Mouse (Mus musculus) thymus, adult 2 months (tissue): ENCODE results near the gene Emilin2.

ENCODE experiments used
- CTCF ChIP-seq: fragments of 200-500 bp; IDR thresholded peaks from 2 replicates; pipeline ENCODE4 v1.5.1; 2012; ENCODE audit warnings: mild to moderate bottlenecking, control low read depth, low read length, moderate library complexity, borderline replicate concordance; ENCODE audit not compliant: control insufficient read depth, poor library complexity, insufficient read depth; ENCODE audit errors: extremely low read depth
- POLR2A ChIP-seq: fragments of 200-500 bp; IDR thresholded peaks from 2 replicates; pipeline ENCODE4 v1.6.1; 2012; ENCODE audit warnings: mild to moderate bottlenecking, low read length, control low read depth, moderate library complexity; ENCODE audit not compliant: control insufficient read depth, poor library complexity, insufficient read depth; ENCODE audit errors: extremely low read depth

GRCm38 (mm10) chr17:71216263-71216662 lies 95.5 kb downstream of the Emilin2 start:
- TF ChIP-seq CTCF (no peak), POLR2A (no peak)
